Mouse (Mus musculus): Measurements from ENCODE around the gene Ccdc60.

The Ccdc60 gene

GRCm38 (mm10) chr5:116274365-116274764, 14.4 kb downstream of the Ccdc60 start:
- in situ Hi-C loops (cut with MboI; ENCODE audit: unreplicated experiment in 2 of 2), result no loop called here

DNA sequence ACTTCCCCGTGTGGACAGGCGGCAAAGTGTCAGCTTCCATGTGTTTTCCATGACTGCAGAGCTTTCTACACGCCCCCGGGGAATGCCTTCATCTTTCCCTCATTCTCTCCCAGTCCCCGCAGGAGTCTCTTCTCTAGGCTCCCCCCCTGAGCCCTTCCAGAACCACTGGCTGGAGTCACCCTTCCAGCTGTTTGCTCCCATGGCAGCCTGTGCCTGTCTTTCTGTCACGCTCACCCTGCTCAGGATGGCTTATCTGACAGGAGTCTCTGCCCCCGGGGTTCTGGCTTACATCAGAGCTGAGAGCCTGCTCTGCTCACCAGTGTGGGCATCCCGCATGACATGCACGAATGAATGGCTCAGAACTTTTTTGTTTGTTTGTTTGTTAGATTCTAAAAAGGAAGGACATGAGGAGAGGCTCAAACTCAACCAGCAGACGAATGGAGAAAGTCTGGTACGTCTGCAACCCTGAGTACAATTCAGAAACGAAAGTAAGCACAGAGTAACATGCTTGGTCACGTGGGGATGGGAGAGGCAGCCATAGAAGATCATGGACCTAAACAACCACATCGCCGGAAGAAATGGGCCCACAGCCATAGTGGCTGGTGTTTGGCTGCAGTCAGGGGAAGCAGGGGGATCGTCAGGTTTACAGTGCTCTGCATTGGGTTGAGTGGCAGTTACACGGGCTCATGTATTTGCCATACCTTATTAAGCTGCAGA, 17.1 kb downstream of the Ccdc60 start:
- in situ Hi-C loops (cut with MboI; ENCODE audit: unreplicated experiment in 2 of 2), result no loop called here

- in situ Hi-C loops (cut with MboI; ENCODE audit: unreplicated experiment in 2 of 2), result no loop called here
These were observed 19.3 kb downstream of the Ccdc60 start for GRCm38 (mm10) chr5:116269212-116270145.

DNA sequence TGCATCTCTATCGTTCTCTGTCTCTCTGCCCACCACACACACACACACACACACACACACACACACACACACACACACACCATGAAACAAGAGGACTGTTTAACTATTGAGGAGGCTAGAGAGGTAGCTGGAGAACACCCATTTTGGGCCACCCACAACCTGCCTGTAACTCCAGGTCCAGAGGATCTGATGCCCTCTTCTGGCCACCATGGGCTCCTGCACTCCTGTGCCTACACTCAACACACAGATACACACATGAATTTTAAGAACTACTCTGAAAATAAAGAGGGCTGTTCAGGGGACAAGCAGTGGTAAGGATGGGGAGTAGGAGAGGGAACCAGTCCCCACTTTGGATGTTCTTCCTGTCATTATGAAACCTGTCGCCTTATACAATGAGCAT, 26.1 kb downstream of the Ccdc60 start:
- in situ Hi-C loops (cut with MboI; ENCODE audit: unreplicated experiment in 2 of 2), result no loop called here

- in situ Hi-C loops (cut with MboI; ENCODE audit: unreplicated experiment in 2 of 2), result no loop called here
These were observed 26.8 kb downstream of the Ccdc60 start for GRCm38 (mm10) chr5:116261944-116262343.

GRCm38 (mm10) chr5:116260356-116260755, 28.4 kb downstream of the Ccdc60 start:
- in situ Hi-C loops (cut with MboI; ENCODE audit: unreplicated experiment in 2 of 2), result no loop called here

DNA sequence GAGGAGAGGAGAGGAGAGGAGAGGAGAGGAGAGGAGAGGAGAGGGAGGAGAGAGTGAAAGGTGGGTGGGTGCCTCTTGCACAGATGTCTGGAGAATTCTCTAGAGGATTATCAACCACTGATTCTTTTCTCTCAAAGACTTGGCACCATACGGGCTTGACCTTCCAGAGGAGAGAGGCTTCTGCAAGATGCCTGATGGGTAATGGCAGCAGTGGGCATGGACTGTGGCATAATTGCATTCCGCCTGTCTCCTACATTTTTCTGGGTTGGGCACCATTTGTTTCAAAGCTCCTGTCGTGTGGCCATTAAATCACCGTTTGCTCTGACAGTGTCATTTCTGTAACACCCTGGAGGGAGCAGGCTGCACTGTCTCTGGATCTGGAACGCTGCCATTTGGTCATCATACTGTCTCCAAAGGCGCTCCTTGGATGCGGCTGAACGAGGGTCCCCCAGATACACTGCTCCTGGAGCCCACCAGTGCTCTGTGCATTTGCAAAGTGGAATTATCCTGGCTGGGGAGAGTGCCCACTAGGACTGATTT, 30.4 kb downstream of the Ccdc60 start:
- in situ Hi-C loops (cut with MboI; ENCODE audit: unreplicated experiment in 2 of 2), result no loop called here

GRCm38 (mm10) chr5:116253914-116254313, 34.9 kb downstream of the Ccdc60 start:
- in situ Hi-C loops (cut with MboI; ENCODE audit: unreplicated experiment in 2 of 2), result no loop called here

DNA sequence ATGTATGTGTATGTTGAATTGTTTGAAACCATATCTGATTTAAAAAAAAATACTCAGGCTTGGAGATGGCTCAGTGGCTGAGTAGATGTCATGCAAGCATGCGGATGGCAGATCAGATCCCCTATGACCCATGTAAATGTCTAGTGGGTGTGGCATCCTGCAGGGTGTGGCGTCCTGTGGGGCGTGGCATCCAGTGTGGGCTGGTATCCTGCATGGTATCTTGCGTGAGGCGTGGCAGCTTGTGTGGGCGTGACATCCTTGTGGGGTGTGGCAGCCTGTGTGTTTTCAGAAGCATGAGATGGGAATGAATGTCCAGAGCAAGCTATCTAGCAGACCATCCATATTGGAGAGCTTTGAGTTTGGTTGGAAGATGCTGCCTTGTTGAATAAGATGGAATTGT, 36.6 kb downstream of the Ccdc60 start:
- in situ Hi-C loops (cut with MboI; ENCODE audit: unreplicated experiment in 2 of 2), result no loop called here

GRCm38 (mm10) chr5:116246642-116247041, 42.1 kb downstream of the Ccdc60 start:
- in situ Hi-C loops (cut with MboI; ENCODE audit: unreplicated experiment in 2 of 2), result no loop called here

DNA sequence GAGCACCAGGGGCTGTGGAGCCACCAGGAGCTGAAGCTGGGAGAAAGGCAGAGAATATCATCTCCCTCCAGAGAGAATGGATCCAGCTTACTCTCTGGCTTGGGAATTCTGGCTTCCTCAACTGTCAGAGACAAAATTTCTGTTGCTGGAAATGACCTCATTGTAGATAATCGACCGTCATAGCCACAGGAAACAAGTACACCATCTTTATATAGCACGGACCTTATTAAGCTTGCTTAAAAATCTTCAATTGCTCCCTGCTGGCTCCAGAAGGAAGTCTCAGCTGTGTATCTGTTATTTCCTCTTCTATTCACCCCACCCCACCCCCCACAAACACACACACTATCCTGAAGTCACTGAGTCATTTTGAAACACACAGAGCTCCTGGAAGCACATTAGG, 44.3 kb downstream of the Ccdc60 start:
- in situ Hi-C loops (cut with MboI; ENCODE audit: unreplicated experiment in 2 of 2), result no loop called here

DNA sequence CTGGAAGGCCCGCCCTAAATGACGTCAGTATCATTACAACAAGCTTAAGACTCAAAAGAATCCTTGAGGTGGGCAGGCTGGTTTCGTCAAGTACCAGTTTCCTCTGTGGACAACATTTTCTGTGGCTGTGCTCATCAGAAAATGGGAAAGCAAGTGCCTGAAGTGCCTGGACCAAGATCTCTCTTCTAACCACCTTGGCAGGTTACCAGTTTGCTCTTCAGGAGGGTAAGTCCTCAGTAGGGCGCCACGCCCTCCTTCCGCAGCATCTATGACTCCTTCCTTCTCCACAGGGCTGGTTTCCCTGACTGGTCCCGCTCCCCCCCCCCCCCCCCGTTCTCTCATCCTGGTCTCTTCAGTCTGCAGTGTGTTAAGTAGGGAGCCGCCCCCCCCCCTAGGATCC, 45.2 kb downstream of the Ccdc60 start:
- in situ Hi-C loops (cut with MboI; ENCODE audit: unreplicated experiment in 2 of 2), result no loop called here

DNA sequence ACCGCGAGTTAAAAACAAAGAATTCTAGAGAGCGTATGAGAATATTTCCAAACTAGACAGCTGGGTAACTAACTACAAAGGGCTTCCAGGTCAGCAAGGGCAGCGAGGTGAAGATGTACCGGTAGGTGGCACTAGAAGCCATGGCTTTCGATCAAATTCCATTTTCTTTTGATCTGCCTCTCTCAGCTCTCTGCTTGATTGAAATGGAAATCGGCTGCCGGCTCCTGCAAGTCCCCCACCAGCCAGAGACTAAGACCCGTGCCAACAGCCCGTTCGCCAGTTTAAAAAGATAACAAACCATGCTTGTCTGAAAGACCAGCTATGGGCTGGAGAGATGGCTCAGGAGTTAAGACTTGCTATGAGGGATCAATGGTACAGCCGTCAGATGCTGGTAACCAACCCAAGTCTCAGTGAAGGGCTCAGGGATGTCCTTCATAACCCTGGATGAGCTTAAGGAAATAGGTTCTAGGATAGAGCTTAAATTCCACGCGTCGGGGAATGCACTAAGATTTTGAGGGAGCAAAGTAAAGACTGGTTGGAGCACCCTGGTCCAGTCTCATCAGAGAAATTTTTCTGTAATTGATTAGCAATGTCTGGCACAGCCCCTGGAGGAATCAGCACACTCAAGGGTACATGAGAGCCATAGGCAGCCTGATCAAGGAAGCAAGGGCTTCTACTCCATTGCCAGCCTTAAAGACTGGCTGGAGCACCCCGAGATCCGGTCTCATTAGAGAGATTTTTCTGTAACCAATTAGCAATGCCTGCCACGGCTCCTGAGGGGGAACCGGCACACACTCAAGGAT, 56.7 kb downstream of the Ccdc60 start:
- in situ Hi-C loops (cut with MboI; ENCODE audit: unreplicated experiment in 2 of 2), result no loop called here

- in situ Hi-C loops (cut with MboI; ENCODE audit: unreplicated experiment in 2 of 2), result no loop called here
These were observed 60.4 kb downstream of the Ccdc60 start for GRCm38 (mm10) chr5:116228414-116228813.

- in situ Hi-C loops (cut with MboI; ENCODE audit: unreplicated experiment in 2 of 2), result no loop called here
These were observed 64.8 kb downstream of the Ccdc60 start for GRCm38 (mm10) chr5:116224023-116224422.

DNA sequence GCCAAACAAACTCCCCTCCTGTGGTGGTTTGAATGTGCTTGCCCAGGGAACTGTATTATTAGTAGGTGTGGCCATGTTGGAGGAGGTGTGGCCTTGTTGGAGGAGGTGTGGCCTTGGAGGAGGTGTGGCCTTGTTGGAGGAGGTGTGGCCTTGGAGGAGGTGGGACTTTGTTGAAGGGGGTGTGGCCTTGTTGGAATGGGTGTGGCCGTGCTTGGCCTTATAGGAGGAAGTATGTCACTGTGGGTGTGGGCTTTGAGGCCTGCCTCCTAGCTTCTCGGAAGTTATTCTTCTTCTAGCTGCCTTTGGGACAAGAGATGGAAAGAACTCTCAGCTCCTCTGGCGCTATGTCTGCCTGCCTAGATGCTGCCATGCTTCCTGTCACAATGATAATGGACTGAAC, 66.9 kb downstream of the Ccdc60 start:
- in situ Hi-C loops (cut with MboI; ENCODE audit: unreplicated experiment in 2 of 2), result no loop called here

DNA sequence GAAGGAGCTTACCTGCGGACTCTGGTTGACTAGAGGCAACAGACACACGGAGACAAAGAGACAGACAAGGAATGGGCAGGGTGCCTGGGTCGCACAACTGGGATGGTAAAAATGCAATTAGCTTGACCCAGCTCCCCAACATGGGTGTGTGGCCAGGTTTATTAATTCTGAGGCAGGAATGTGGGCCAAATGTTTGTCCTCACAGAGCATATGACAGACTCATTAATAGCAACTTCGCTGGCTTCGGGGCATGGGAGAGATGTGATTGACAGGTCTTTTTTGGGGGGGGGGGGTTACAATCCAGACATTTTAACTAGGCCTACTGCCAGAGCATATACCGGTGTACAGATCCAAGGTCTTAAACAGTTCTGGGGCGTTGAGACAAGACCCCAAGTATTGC, 69.5 kb downstream of the Ccdc60 start:
- in situ Hi-C loops (cut with MboI; ENCODE audit: unreplicated experiment in 2 of 2), result no loop called here

DNA sequence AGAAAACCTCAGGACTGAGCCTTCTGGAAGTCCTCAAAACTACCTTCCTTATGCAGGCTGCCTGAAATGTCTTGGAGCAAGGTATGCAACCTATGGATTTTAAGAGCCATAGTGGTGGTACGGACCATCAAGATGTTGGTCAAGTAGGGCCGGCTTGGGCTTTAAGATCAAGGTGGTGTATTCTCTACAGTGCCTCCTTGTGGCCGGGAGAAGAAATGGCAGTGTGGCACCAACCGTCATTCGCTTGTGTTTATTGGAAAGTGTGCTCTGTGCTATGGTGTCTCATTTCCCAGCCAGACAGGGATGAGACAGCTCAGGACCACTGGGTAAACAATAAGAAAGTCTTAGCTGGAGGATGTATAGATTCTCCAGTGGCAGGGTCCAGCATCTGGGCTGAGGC, 76.1 kb downstream of the Ccdc60 start:
- in situ Hi-C loops (cut with MboI; ENCODE audit: unreplicated experiment in 2 of 2), result no loop called here

DNA sequence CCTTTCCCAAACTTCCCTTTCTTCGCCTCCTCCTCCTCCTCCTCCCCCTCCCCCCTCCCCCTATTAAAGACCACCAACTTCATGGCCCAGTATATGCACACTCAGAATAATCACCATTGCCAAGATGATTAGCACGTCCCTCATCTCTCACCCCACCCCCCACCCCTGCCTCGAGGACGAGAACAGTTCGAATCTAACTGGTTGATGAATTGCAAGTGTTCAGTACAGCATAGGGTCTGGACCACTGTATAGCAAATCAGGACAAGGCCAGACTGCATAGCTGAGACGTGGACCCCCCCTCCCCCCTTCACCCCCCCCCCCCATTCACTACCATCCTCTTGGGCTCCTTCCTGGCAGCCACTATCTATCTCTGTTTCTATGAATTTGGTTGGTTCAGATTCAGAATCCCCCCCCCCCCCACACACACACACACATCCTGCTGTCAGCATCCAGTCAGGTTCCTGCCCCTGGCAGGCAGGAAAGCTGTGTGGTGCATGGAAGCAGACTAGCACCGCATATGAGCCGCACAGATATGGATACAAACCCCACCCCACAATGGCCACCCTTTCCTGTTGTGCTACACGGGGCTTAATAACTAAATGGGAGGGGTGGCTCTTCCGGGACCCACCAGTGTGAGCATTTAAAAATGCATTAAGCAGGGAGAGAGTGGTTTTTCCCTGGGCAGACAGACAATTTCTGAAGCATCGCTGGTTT, 79.2 kb downstream of the Ccdc60 start:
- in situ Hi-C loops (cut with MboI; ENCODE audit: unreplicated experiment in 2 of 2), result no loop called here

DNA sequence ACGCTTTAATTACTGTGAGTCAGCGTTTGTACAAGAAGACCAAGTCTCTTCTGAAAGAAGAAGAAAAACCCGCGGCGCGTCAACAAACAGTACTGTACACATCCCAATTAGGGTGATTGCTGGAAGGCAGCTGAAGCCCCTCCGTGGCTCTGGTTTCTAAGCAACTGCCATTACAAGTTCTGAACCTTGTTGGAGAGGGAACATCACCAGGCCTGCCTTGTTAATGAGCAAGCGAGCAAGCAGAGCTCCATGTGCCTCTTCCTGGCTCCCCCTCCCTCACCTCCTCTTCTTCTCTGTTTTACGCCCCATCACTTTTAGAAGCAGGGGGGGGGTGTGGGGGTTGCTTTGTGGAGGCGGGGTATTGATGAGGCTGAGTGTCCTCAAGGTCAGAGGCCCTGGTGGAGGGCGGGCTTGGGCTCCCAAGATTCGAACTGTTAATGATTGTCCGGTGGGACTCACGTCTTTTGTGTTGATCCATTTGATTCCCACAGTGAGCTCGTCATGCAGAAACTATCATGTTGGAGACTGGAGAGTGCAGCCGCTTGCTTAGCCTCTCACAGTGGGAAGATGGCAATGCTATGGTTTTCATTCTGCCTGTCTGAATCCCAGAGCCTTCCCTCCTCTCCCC, 79.9 kb downstream of the Ccdc60 start:
- in situ Hi-C loops (cut with MboI; ENCODE audit: unreplicated experiment in 2 of 2), result no loop called here

Measured in v-Abl transformed pro-B cells (cell line).